Mouse (Mus musculus) heart, postnatal 0 days (tissue): ENCODE measurements around the gene 4930469K13Rik.

Source experiments
- CTCF ChIP-seq: IDR thresholded peaks from 2 replicates; pipeline ENCODE4 v1.5.1; 2016; ENCODE audit warnings: antibody characterized with exemption, control low read depth, low read depth
- EP300 ChIP-seq: IDR thresholded peaks from 2 replicates; pipeline ENCODE4 v1.6.1; 2016; ENCODE audit warnings: antibody characterized with exemption, low read depth

DNA sequence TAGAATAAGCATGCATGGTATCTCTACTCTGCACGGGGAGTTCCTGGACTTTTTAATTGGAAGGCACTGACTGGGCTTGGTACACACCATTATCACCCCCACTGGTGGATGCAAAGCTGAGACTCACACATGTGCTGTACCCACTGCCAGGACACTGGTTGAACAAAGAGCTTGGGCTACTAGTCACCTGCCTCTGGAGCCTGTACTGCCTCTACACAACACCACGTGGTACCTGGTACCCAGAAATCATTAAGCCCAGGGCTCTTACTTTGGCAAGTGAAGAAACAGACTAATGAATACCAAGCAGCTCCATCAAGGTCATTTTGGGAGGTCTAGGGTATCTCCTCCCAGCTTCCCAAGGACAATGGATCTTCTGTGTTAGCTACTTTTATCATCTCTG is 15.4 kb upstream of the 4930469K13Rik start:
- TF ChIP-seq EP300 (no peak), CTCF (no peak)
